Mouse (Mus musculus): Measurements from ENCODE around the gene Cox7a2l.

Cox7a2l gene

DNA sequence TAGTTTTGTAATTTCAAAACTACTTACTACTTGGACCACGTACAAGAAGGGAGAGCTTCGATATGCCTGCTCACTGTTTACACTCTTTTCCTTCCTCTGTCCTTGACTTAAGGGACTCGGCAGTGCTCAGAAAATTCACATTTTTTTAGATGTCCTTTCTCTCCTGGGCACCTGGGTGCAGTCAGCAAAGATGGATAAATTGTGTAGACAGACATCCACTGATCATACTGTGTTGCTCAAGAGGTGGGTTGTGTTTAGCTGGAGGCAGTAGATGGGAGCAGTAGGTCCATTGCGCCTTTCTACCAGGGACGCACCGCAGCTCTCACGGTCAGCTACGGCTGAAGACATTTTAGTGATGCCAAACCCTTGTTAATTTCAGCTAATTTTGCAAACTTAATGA lies 64.7 kb downstream of the Cox7a2l start:
- DNase-seq (ENCODE audit: low spot score), result no peak
